Mouse (Mus musculus): Measurements from ENCODE around the gene Tmem262.

Gene Tmem262

DNA sequence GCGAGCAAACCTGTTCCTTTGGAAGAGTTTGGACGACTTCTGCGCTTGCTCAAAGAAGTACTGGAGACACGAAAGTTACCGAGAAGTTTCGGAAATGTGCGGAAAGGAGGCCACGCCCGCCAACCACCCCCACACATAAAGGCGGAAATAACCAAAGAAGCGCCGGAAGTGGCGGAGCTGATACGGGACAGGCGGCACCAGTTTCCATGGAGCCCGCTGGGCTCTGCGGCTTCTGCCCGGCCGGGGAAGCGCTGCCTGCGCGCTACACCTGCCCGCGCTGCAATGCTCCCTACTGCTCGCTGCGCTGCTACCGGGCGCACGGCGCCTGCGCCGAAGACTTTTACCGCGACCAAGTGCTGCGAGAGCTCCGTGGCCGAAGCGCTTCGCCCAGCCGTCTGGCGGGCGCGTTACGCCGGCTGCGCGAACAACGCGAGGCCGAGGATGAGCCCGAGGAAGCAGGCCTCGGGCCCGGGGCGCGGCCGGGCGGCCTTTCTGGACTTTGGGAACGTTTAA is 18.8 kb upstream of the Tmem262 start, which contains the start of gene Znhit2:
Gene Znhit2 (plus strand): TSS at position 172 of the 513 bp plus-strand sequence.
- DNase-seq (ENCODE audit: low spot score), result peak; percentile 85

DNA sequence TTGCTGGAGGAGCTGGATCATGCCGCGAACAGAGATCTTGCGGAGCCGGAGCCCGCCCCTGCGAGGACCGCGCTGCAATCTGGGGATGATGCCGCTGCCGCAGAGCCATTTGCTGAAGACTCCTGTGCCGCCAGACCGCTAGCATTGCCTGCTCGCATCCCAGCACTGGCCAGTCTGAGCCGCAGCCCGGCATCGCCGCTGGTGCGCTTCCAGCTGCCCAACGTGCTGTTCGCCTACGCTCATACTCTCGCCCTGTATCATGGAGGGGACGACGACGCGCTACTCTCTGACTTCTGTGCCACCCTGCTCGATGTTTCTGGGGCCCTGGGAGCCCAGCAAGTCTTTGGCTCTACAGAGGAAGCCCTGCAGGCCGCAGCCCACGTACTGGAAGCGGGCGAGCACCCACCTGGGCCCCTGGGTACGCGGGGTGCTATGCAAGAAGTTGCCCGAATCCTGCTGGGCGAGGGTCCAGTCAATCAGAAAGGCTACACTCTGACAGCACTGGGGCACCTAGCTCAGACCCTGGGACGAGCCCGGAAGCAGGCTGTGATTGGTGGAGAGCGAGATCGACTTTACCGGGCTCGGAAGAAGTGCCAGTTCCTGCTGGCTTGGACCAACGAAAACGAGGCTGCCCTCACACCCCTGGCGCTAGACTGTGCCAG is 18.1 kb upstream of the Tmem262 start:
- DNase-seq (ENCODE audit: low spot score), result no peak

- DNase-seq (ENCODE audit: low spot score), result no peak
Measured at GRCm38 (mm10) chr19:6062418-6062817, 17.4 kb upstream of the Tmem262 start.

- DNase-seq (ENCODE audit: low spot score), result no peak
Measured at GRCm38 (mm10) chr19:6063081-6063480, 16.8 kb upstream of the Tmem262 start.

DNA sequence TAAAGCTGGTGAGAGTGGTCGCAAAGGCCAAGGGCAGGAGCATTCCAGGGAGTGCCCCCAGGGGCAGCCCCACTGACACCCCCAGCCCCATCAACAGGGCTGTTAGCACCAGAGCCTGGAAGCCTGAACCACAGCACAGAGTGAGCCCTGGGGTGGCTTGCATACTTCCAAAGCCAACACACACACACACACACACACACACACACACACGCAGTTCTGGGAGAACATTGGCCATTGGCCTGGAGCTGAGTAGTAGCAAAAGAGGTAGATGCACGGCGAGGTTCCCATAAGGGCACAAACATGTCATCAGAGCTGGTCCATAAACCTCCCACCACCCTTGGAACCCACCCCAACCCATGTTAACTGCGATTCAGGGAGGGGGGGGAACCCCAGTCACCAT is 13.3 kb upstream of the Tmem262 start:
- no peak for DNase-seq (ENCODE audit: low spot score)

- DNase-seq (ENCODE audit: low spot score), result peak; percentile 65
Measured at GRCm38 (mm10) chr19:6067011-6067723, 12.7 kb upstream of the Tmem262 start.

GRCm38 (mm10) chr19:6067724-6068415 is 12.0 kb upstream of the Tmem262 start, which contains the start of gene Tm7sf2:
Gene Tm7sf2 (minus strand): TSS chr19:6068373.
- DNase-seq (ENCODE audit: low spot score), result peak; percentile 76

GRCm38 (mm10) chr19:6068951-6069350 is 10.9 kb upstream of the Tmem262 start:
- DNase-seq (ENCODE audit: low spot score), result no peak

DNA sequence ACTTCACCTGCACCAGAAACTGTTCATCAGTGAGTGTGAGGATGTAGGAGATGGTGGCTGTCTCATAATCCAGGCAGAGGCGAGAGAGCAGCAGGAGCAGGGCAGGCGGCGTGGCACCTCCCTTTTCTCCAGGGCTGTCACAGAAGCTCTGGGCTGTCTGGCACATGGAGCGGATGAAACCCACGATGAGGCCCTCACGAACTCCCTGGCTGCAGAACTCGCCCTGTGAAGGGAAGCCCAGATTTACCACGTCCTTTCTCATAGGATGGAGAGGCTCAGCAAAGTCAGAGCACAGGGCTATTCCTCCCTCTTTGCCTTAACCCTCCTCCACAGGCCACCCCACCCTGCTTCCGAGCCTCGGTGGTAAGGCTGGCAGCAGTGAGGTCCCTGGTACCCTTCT is 10.0 kb upstream of the Tmem262 start:
- DNase-seq (ENCODE audit: low spot score), result no peak

GRCm38 (mm10) chr19:6070571-6071250 is 9.1 kb upstream of the Tmem262 start:
- no peak for DNase-seq (ENCODE audit: low spot score)

- DNase-seq (ENCODE audit: low spot score), result no peak
Measured at GRCm38 (mm10) chr19:6071261-6071660, 8.6 kb upstream of the Tmem262 start.

GRCm38 (mm10) chr19:6073889-6074288 is 5.9 kb upstream of the Tmem262 start:
- no peak for DNase-seq (ENCODE audit: low spot score)

DNA sequence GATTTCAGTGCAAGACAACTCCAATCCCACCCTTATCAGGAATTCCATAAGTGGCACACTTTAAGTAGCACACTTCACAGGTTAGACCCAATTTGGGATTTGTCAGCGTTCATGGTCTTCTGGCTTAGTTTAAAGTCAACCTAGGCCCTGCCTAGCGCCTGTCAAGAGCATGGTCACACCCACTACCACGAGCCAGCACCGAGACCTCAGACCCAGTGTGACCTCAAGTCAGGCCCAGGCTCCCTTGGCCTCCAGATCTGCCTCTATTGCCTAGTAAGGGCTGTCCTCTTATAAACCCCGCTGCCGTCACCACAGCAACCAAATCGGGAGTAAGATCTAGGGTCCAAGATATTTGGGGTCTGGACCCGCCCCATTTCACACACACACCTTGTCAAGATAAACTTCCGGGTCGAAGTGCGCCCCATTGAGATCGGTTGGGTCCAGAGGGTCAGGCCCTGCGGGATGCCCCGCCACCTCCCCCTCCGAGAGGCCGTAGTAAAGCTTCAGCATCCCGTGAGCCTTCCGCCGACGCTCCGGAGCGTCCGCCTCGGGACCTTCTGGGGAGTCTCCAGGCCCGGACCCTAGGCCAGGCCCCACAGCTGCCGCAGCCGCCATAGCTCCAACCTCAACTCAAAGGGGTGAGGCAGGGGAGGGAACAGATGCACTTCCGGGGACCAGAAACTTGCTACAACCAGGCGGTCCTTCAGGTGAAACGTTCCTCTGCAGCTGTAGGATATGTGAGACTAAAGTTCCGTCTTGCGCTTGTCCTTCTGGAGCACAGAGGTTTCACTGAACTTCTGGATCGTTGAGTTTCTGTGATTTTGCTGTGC is 3.1 kb upstream of the Tmem262 start, which contains the start of gene Vps51:
Gene Vps51 (minus strand): TSS at position 668 of the 830 bp plus-strand sequence.
- peak; percentile 80 for DNase-seq (ENCODE audit: low spot score)

GRCm38 (mm10) chr19:6082156-6082555 is 2.3 kb downstream of the Tmem262 start, which contains the start of gene Gm28374:
Gene Gm28374 (minus strand): TSS chr19:6082256.
- DNase-seq (ENCODE audit: low spot score), result no peak

- DNase-seq (ENCODE audit: low spot score), result peak; percentile 95
Measured at GRCm38 (mm10) chr19:6084478-6085248, 4.8 kb downstream of the Tmem262 start, which contains the start of the genes Zfpl1 and Cdca5. Gene Zfpl1 (minus strand): TSS chr19:6084956. Gene Cdca5 (plus strand): TSS chr19:6084983.

DNA sequence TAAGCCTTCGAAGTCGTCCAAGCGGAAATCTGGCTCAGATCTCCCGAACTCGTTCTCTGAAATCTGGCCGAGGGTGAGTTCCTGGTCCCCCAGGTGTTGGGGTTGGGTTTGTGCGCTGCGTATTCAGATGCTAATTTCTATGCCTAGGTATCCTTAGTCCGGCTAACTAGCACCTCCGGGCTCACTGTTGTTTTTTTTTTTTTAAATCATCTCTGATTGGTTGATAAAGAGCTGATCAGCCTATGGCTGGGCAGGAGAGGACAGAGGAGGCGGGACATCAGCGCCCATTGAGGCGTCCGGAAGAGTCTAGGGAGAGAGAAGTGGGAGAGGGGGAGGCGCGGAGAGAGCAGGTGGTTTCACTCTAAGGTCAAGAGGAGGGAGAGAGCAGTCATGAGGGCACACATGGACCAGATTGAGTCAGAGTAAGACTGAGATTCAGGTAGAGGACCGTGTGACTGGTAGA is 5.6 kb downstream of the Tmem262 start:
- DNase-seq (ENCODE audit: low spot score), result no peak

GRCm38 (mm10) chr19:6088841-6089240 is 9.0 kb downstream of the Tmem262 start:
- DNase-seq (ENCODE audit: low spot score), result no peak

- DNase-seq (ENCODE audit: low spot score), result no peak
Measured at GRCm38 (mm10) chr19:6094119-6094518, 14.3 kb downstream of the Tmem262 start, which contains the start of gene AC131692.1. Gene AC131692.1 (plus strand): TSS chr19:6094419.

DNA sequence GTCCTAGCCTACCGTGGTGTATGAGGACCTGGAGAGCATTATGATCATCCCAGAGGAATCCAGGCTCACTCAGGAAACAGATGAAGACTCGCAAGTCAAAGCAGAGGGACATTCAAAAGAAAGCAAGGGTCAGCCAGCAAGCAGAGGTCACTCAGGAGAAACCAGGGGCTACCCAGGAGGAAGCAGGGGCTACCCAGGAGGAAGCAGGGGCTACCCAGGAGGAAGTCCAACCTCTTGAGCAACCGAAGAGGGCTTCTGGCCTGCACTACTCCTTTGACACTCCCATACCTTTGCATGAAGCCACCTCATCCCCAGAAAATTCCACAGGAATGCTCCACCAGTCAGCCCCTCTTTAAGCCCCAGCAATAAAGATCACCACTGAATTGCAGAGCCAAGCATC is 18.0 kb downstream of the Tmem262 start:
- no peak for DNase-seq (ENCODE audit: low spot score)

DNA sequence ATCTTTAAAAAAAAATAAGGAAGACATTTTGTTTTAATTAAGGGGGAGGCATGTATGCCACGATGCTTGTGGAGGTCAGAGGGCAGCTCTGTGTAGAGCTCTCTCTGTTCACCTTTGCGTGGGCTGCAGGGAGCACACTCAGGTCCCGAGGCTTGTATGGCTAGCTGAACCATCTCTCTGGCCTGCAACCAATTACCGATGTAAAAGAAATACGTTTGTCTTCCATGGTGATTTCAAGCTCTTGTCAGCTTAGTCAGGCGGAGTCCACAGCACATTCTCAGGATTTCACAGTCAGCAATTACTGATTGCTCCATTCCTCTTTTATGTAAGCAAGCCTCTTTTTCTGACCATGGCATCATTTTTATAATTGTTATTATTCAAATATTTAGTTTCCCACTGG is 21.4 kb downstream of the Tmem262 start:
- no peak for DNase-seq (ENCODE audit: low spot score)
